Mouse (Mus musculus): ENCODE results near the gene Dnah1. TPM values are rescaled to one million over a fixed set of nuclear protein-coding genes. Genes with fewer than 3 reads are reported as not detected.

Dnah1 gene
- 2.7 and 3.3 TPM in 2 replicates for polyA plus RNA-seq (2015; fragmentation: Nextera tagmentation; extraction: Ambion mirVana)

DNA sequence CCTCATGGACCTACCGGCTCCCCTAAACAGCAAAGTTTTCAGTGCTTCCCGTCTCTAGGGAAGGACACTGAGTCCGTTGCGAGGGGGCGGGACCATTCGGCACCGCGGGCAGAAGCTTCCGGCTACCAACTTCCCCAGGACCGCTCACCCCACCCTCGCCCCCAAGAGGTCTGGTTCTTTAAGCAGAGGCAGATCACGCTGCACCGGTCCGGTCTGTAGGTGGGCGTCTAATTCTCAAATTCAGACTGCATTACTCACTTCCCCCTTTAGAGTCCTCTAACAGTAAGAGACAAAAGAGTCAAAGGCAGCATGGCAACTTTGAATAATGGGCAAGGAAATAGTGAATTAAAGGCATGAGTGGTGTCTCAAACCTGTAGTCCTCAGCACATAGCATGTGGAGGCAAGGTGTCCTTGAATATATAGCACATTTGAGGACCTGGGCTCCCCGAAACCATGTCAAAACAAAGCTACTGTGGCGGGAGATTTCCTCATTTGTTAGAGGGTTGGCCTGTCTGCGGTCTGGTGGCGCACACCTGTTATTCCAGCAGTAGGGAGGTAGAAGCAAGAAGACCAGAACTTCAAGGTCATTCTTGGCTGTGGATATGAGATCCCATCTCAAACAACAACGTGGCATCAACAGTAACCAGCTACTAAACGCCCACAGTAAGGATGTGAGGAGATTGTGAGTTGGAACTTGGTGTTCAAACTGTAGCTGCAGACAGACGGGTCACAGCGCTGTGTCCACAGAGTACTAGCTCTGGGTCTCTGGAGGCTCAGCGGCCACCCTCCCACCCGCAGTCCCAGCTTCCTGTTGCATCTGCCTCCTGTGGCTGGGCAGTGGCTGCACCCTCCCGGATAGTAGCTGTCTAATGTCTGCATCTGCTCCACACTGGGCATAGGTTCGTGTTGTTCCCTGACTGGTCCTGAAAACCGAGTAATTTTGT lies at the start of gene Dnah1:
Dnah1 (minus strand) TSS at position 48 of the 944 bp plus-strand sequence.
- H3K27ac ChIP-seq, result no peak within 1 kb of the TSS
- ATAC-seq (ENCODE audit: borderline replicate concordance, extremely low read depth, low FRiP score, low TSS enrichment), result peak; percentile 53; the same call in 1 of the 2 replicates
- H3K4me1 ChIP-seq, result 0 out of 2 replicates have a peak, but pooled peaks cover 7% of the 10 kb centered on the region
- H3K4me3 ChIP-seq, result peak within 1 kb of the TSS; percentile 39
- H3K27me3 ChIP-seq, result no peaks in the 10 kb centered on the region
- H3K36me3 ChIP-seq, result no peaks in the 10 kb centered on the region
- peak within 1 kb of the TSS; percentile 40 for H3K9ac ChIP-seq
- no peaks in the 10 kb centered on the region for H3K9me3 ChIP-seq
- peak within 1 kb of the TSS; percentile 66 for H3K4me2 ChIP-seq
- 27% methylated on average over 28 of the region's 28 CpGs for WGBS

DNA sequence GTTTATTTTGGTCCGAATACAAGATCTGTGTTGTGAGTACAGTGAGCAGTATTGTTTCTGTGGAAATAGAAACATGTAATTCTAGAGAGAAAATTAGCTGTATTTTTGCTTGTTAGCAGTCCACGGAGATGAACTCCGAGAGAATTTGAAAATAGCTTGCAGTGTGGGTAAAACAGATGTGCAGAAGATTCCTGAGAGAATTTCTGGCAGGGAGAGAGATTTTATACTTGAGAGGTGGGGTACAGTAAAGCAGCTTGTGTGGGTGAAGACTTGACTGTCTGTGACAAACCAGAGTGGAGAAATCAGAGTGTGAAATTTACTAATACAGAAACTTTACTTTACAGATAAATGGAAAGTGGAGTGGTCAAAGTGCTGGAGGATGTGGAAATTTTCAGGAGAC lies 45.7 kb upstream of the Dnah1 start:
- whole genome bisulfite sequencing, result 82% methylated on average over 3 of the region's 3 CpGs
- H3K27ac ChIP-seq, result no peak overlapping the region
- H3K36me3 ChIP-seq, result peaks cover 65% of the 10 kb centered on the region
- no peak overlapping the region for H3K4me3 ChIP-seq
- H3K4me1 ChIP-seq, result no peaks in the 10 kb centered on the region
- H3K27me3 ChIP-seq, result no peaks in the 10 kb centered on the region
- no peak for ATAC-seq (ENCODE audit: borderline replicate concordance, extremely low read depth, low FRiP score, low TSS enrichment)
- no peak overlapping the region for H3K4me2 ChIP-seq
- no peak overlapping the region for H3K9ac ChIP-seq
- no peaks in the 10 kb centered on the region for H3K9me3 ChIP-seq

DNA sequence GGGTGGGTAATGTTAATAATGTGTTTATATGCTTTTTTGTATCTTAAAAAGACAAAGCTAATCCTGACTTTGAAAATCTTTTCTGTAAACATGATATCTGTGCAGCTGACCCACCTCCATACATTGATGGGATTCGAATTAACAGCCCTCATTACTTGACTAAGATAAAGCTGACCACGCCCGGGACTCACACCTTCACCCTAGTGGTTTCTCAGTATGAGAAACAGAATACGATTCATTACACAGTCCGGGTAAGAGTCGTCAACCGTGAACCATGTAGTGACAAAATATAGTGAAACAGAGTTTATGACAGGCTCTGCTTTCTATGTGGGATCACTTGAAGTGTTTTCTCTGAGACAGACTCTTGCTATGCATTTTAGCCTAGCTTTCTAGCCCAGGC lies 44.3 kb upstream of the Dnah1 start:
- H3K27ac ChIP-seq, result no peak overlapping the region
- peaks cover 66% of the 10 kb centered on the region for H3K36me3 ChIP-seq
- ATAC-seq (ENCODE audit: borderline replicate concordance, extremely low read depth, low FRiP score, low TSS enrichment), result no peak
- H3K4me2 ChIP-seq, result no peak overlapping the region
- no peak overlapping the region for H3K4me3 ChIP-seq
- H3K27me3 ChIP-seq, result no peaks in the 10 kb centered on the region
- H3K9me3 ChIP-seq, result no peaks in the 10 kb centered on the region
- H3K9ac ChIP-seq, result no peak overlapping the region
- 85% methylated on average over 7 of the region's 7 CpGs for WGBS
- no peaks in the 10 kb centered on the region for H3K4me1 ChIP-seq

DNA sequence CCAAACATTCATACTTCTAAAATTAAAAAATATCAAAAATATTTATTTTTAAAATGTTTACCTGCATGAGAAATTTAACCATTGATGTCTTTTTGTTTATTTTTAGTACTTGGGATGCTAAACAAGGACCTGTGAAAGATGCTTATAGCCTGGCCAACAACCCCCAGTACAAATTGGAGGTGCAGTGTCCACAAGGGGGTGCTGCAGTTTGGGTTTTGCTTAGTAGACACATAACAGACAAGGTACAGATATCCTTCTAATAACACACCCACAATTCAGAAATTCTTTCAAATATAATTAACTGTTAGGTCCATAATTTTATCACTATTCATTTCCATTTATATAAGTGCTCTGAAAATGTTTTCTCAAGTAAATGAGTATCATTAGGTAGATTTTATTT lies 41.7 kb upstream of the Dnah1 start:
- H3K9me3 ChIP-seq, result no peaks in the 10 kb centered on the region
- H3K27me3 ChIP-seq, result no peaks in the 10 kb centered on the region
- H3K4me1 ChIP-seq, result no peaks in the 10 kb centered on the region
- peaks cover 58% of the 10 kb centered on the region for H3K36me3 ChIP-seq
- no peak for ATAC-seq (ENCODE audit: borderline replicate concordance, extremely low read depth, low FRiP score, low TSS enrichment)
- no peak overlapping the region for H3K4me3 ChIP-seq
- H3K27ac ChIP-seq, result no peak overlapping the region
- no peak overlapping the region for H3K4me2 ChIP-seq
- no peak overlapping the region for H3K9ac ChIP-seq

DNA sequence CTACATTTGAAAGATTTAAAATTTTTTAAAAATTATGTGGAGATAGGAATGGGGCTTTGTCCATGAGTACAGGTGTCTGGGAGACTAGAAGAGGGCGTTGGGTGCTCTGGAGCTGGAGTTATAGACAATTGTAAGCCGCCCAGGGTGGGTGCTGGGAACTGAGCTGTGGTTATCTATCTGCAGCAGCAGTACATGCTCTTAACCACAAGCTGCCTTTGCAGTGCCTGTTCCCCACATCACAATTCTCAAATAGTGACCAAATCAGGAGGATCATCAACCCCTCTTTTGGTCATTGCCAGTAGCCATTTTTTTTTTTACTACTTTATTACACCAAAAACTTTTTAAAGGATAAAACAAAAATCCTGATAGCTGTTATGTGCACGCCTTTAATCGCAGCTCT lies 40.9 kb upstream of the Dnah1 start:
- ATAC-seq (ENCODE audit: borderline replicate concordance, extremely low read depth, low FRiP score, low TSS enrichment), result no peak
- peaks cover 54% of the 10 kb centered on the region for H3K36me3 ChIP-seq
- H3K9ac ChIP-seq, result no peak overlapping the region
- H3K4me2 ChIP-seq, result no peak overlapping the region
- WGBS, result 91% methylated on average over 4 of the region's 4 CpGs
- H3K27me3 ChIP-seq, result no peaks in the 10 kb centered on the region
- H3K9me3 ChIP-seq, result no peaks in the 10 kb centered on the region
- no peaks in the 10 kb centered on the region for H3K4me1 ChIP-seq
- H3K27ac ChIP-seq, result no peak overlapping the region
- H3K4me3 ChIP-seq, result no peak overlapping the region

DNA sequence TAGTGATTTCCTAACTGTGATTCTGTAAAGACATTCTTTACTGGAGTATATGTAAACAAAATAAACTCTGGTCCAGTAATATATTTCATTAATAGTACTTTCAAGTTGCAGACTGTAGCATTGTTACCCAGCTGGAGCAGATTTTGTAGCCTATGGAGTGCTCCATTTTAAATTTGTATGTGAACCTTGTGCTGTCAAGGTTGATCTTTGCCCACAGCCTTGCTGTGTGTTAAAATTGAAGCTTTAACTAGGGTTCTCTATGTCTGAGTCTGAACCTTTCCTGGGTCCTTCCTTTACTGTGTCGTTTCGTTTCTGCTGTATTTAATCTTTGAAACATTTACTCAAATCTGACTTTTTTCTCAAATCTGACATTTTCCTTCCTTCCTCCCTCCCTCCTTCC lies 38.5 kb upstream of the Dnah1 start:
- Histone ChIP-seq H3K9me3 (no peaks in the 10 kb centered on the region), H3K4me1 (no peaks in the 10 kb centered on the region), H3K27me3 (no peaks in the 10 kb centered on the region), H3K36me3 (peaks cover 52% of the 10 kb centered on the region), H3K4me3 (no peak overlapping the region), H3K27ac (no peak overlapping the region), H3K9ac (no peak overlapping the region), H3K4me2 (no peak overlapping the region)
- ATAC-seq (ENCODE audit: borderline replicate concordance, extremely low read depth, low FRiP score, low TSS enrichment), result no peak
- 83% methylated on average over 2 of the region's 2 CpGs for WGBS

DNA sequence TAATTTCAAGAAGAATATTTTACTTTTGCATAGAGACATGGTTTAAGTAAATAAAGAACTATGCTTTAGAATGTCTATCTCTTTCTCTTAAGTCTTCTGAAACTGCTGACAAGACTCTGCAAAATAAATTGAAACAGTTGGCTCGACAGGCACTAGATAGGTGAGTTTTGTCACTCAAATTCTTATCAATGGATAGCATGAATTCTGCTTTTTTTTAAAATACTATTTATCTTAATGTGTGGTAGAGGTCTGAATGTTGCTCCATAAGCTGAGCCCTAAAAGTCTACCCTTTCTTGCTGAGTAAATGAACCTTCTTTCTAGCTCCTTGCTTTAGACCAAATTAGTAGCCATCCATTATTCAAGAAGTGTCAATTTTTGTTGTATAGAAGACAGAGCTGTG lies 21.7 kb upstream of the Dnah1 start:
- H3K27me3 ChIP-seq, result no peaks in the 10 kb centered on the region
- H3K4me1 ChIP-seq, result no peaks in the 10 kb centered on the region
- no peak overlapping the region for H3K4me3 ChIP-seq
- no peak overlapping the region for H3K9ac ChIP-seq
- H3K9me3 ChIP-seq, result no peaks in the 10 kb centered on the region
- H3K4me2 ChIP-seq, result no peak overlapping the region
- ATAC-seq (ENCODE audit: borderline replicate concordance, extremely low read depth, low FRiP score, low TSS enrichment), result no peak
- peaks cover 25% of the 10 kb centered on the region; the same call in 1 of the 2 replicates for H3K36me3 ChIP-seq
- 78% methylated on average over 1 of the region's 1 CpGs for WGBS
- H3K27ac ChIP-seq, result no peak overlapping the region

DNA sequence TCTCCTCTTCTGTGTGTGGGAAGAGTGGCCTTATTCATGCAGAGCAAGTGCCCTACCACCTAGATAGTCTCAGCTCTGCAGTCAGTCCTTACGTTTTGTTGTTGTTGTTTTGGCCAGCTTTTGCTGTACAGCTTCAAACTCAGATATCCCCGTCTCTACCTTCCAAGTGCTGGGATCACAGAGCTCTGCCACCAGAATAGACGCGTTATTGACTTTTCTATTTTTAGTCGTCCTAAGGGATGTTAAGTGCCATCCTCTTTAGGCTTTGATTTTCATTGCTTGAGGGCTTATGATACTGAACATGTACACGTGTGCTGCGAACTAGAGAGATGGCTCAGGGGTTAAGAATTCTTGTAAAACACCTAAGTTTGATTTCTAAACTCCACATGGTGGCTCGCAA lies 19.5 kb upstream of the Dnah1 start:
- WGBS, result 70% methylated on average over 8 of the region's 8 CpGs
- Histone ChIP-seq H3K9ac (no peak overlapping the region), H3K4me2 (no peak overlapping the region), H3K4me3 (no peak overlapping the region), H3K36me3 (peaks cover 25% of the 10 kb centered on the region; the same call in 1 of the 2 replicates), H3K4me1 (no peaks in the 10 kb centered on the region), H3K27ac (no peak overlapping the region), H3K9me3 (no peaks in the 10 kb centered on the region), H3K27me3 (no peaks in the 10 kb centered on the region)
- no peak for ATAC-seq (ENCODE audit: borderline replicate concordance, extremely low read depth, low FRiP score, low TSS enrichment)

DNA sequence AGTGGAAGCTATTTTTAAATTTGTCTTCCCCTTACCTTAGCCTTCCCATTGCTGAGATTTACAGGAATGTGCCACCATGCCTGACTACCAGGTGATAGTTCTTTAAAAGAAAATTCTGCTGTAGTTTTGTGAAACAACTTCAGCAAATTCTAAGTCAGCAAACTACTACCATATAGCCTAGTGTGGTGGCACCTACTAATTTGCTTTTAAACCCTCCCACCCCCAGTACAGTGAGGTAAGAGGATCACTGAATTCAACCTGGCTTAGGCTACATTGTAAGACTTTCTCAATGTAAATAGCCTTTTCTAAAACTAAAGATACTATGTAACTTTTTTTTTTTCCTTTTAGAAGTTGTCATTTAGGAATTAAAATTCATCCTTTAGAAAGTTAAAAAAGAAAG lies 14.3 kb upstream of the Dnah1 start:
- H3K27ac ChIP-seq, result no peak overlapping the region
- ATAC-seq (ENCODE audit: borderline replicate concordance, extremely low read depth, low FRiP score, low TSS enrichment), result no peak
- peaks cover 6% of the 10 kb centered on the region; the same call in 1 of the 2 replicates for H3K36me3 ChIP-seq
- H3K9ac ChIP-seq, result no peak overlapping the region
- H3K27me3 ChIP-seq, result no peaks in the 10 kb centered on the region
- peak overlapping the region; percentile 72 for H3K4me2 ChIP-seq
- H3K4me1 ChIP-seq, result peaks cover 14% of the 10 kb centered on the region
- peak overlapping the region; percentile 85 for H3K4me3 ChIP-seq
- H3K9me3 ChIP-seq, result no peaks in the 10 kb centered on the region

DNA sequence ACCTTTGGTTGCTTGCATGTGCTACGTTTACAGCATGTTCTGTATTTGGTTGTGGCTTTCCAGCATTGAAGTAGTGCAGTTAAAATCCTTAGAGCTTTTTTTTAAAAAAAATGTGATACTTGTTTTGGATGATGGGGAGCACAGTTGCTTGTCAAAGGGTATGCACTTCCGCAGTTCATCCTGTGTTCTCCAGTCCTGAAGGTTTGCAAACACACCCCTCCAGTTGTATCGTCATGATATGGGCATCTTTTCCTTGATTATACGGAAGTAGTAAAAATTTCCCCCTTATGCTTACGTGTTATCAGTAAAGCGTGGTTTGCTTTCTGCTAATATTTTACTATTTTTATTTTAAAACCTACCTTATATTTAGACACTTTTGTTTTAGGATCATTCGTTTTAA lies 13.7 kb upstream of the Dnah1 start:
- Histone ChIP-seq H3K36me3 (peaks cover 6% of the 10 kb centered on the region; the same call in 1 of the 2 replicates), H3K27me3 (no peaks in the 10 kb centered on the region), H3K27ac (no peak overlapping the region), H3K4me3 (peak overlapping the region; percentile 85), H3K9me3 (no peaks in the 10 kb centered on the region), H3K4me1 (peaks cover 14% of the 10 kb centered on the region), H3K9ac (peak overlapping the region; percentile 86), H3K4me2 (peak overlapping the region; percentile 72)
- 25% methylated on average over 7 of the region's 7 CpGs for WGBS
- no peak for ATAC-seq (ENCODE audit: borderline replicate concordance, extremely low read depth, low FRiP score, low TSS enrichment)

DNA sequence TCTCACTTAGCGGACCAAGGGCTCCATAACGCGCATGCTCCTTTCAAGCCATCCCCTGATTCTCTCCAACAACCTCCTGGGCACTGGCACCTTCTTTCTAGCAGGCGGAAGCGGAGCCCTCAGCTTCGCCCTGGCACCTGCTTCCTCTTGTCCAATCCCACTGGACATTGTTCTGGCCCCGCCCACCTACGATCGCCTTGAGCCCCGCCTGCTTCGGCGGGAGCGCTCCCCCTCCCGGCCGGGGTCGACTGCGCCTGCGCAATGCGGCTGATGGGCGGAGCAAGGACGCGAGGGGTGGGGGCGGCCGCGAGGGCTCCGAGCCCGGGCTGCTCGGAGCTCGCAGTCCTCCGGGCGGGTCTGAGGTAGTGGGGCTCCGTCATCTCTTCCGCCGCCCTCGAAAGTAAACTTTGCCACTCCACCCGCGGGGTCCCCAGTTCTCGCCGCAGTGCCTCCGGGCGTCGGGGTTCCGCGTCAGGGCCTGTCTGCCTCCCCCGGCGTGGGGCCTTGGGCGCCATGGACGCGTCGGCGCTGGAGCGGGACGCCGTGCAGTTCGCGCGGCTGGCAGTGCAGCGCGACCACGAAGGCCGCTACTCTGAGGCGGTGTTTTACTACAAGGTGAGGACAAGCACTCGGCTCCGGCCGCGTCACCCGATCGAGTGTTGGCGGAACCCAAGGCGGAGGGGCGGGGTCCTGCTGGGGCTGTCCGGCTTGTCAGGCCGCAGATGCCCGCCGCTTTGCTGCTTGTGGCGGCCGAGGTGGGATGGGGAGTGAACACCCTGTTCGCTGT lies 12.9 kb upstream of the Dnah1 start, which contains the start of gene Capn7:
Capn7 (plus strand) TSS at position 270 of the 787 bp plus-strand sequence.
- H3K27ac ChIP-seq, result peak within 1 kb of the TSS; percentile 96
- no peaks in the 10 kb centered on the region for H3K9me3 ChIP-seq
- WGBS, result under 1% methylated on average over 76 of the region's 78 CpGs
- peak within 1 kb of the TSS; percentile 85 for H3K4me3 ChIP-seq
- peak; percentile 97 for ATAC-seq (ENCODE audit: borderline replicate concordance, extremely low read depth, low FRiP score, low TSS enrichment)
- H3K9ac ChIP-seq, result peak within 1 kb of the TSS; percentile 86
- no peaks in the 10 kb centered on the region for H3K27me3 ChIP-seq
- peaks cover 6% of the 10 kb centered on the region; the same call in 1 of the 2 replicates for H3K36me3 ChIP-seq
- peak within 1 kb of the TSS; percentile 72 for H3K4me2 ChIP-seq
- peaks cover 14% of the 10 kb centered on the region for H3K4me1 ChIP-seq

DNA sequence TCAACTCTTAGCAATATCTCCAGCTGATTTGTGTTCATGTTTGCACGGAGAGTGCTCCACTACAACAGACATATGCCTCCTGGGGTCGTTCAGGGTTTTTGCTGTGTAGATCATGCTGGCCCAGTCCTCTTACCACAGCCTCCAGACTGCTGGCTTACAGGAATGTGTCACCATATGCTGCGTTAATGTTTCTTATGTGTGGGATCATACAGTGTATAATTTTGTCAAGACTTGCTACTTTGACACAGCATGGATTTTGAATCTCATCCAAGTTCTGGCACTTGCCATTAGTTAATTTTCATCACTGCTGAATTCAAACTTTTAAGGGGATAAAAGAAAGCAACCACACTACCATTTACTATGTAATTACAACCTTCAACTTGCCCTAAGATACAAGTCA lies 12.1 kb upstream of the Dnah1 start:
- no peak for ATAC-seq (ENCODE audit: borderline replicate concordance, extremely low read depth, low FRiP score, low TSS enrichment)
- Histone ChIP-seq H3K27ac (no peak overlapping the region), H3K36me3 (peaks cover 2% of the 10 kb centered on the region; the same call in 1 of the 2 replicates), H3K27me3 (no peaks in the 10 kb centered on the region), H3K4me1 (peaks cover 14% of the 10 kb centered on the region), H3K9ac (no peak overlapping the region), H3K9me3 (no peaks in the 10 kb centered on the region), H3K4me2 (peak overlapping the region; percentile 61), H3K4me3 (peak overlapping the region; percentile 85)
- WGBS, result 46% methylated on average over 3 of the region's 3 CpGs

Measured in lung, embryonic 15.5 days (tissue).